Mouse (Mus musculus) thymus, adult 2 months (tissue): ENCODE measurements at regions not wholly inside any gene's neighbourhood (a gene's known extent, or its start where the extent isn't known, plus 50 kb on each side); places are given as distances from the start of the nearest gene placed in this dataset.

Experiments
- CTCF ChIP-seq: fragments of 200-500 bp; IDR thresholded peaks from 2 replicates; pipeline ENCODE4 v1.5.1; 2012; ENCODE audit warnings: mild to moderate bottlenecking, control low read depth, low read length, moderate library complexity, borderline replicate concordance; ENCODE audit not compliant: control insufficient read depth, poor library complexity, insufficient read depth; ENCODE audit errors: extremely low read depth
- POLR2A ChIP-seq: fragments of 200-500 bp; IDR thresholded peaks from 2 replicates; pipeline ENCODE4 v1.6.1; 2012; ENCODE audit warnings: mild to moderate bottlenecking, low read length, control low read depth, moderate library complexity; ENCODE audit not compliant: control insufficient read depth, poor library complexity, insufficient read depth; ENCODE audit errors: extremely low read depth

GRCm38 (mm10) chr9:122529721-122530120, 178.3 kb downstream of the Abhd5 start:
- TF ChIP-seq CTCF (no peak), POLR2A (no peak)
